Mouse (Mus musculus): ENCODE results near the gene Bicdl2.

GRCm38 (mm10) chr17:23631241-23631640 is 29.1 kb upstream of the Bicdl2 start:
- no peak for TF ChIP-seq CTCF (IDR thresholded peaks at IDR 0.05; ENCODE audit: borderline replicate concordance, control insufficient read depth, extremely low read depth, insufficient read depth, low read length, poor library complexity)
- TF ChIP-seq POLR2A (IDR thresholded peaks at IDR 0.05; ENCODE audit: control insufficient read depth, extremely low read depth, insufficient read depth, low read length, poor library complexity), result no peak
